Mouse (Mus musculus): Measurements from ENCODE around the gene Tmem17.

DNA sequence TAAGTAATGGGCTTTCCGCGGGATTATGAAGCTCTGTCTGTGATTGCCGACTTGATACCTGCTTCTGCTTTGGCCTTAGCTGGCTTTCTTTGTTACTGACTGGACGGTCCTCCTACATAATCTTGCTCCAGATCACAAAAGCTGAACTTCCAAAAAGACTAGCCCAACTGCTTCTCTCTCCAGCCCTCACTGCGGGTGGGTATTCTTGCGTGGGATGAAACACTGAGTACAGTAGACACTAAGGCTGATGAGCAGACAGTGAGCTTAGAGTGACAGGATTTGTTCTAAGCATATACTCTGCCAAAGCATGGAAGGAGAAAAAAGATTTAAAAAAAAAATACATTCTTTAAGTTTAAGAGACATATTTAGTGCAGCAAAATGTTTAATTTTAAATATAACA, 12.5 kb upstream of the Tmem17 start:
- TF ChIP-seq POLR2A (IDR thresholded peaks at IDR 0.05; ENCODE audit: low read depth, low read length) (no peak), CTCF (IDR thresholded peaks at IDR 0.05; ENCODE audit: borderline replicate concordance, insufficient read depth, low read length) (no peak)
